9 mouse cellular contexts compared by ENCODE assay signal in the genomic region with DNA sequence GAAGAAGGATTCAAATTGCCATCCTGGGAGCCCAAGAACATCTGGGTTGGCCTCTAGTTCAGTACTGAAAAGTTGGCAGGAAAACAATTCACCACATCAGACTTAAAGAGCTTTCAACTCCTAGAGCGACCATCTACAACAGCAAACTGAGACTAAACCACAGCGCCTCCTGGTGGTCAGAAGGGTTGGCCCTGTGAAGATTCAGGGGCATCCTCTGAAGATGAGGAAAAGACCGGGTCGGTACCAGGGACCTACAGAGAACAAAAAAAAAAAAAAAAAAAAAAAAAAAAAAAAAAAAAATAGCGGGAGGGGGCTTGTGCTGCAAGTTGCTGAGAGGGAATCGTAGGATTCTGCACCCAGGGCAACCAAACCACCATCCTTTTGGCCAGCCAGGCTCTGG. TPM values are rescaled to one million over a fixed set of nuclear protein-coding genes. Genes with fewer than 3 reads are reported as not detected.
A peak's percentile ranks its signal among the peaks of the same experiment; 100 is the strongest.
DNase-seq lines count a peak whose midpoint lies in the region; ATAC-seq and TF ChIP-seq lines count a peak whose summit lies in the region.
"Had no signal": no experiment of that assay in that cellular context is flagged by ENCODE, and none has a peak within 500 bp of the region (broad histone marks: within the 10 kb centered on the region; RNA-seq: fewer than 3 reads in every experiment).

No protein-coding gene starts in this region.

- H3K27me3 ChIP-seq in embryonic facial prominence, embryonic 11.5 days (ENCODE audit: control insufficient read depth, insufficient read depth, low read length), result peaks cover 6% of the 10 kb centered on the region; the same call in 1 of the 2 replicates
- peaks cover 11% of the 10 kb centered on the region; the same call in 1 of the 2 replicates for H3K27me3 ChIP-seq in intestine, postnatal 0 days (replicated peaks; ENCODE audit: control insufficient read depth, insufficient read depth, low read length)

- no peaks in the 10 kb centered on the region for H3K9me3 ChIP-seq in embryonic facial prominence, embryonic 11.5 days (replicated peaks; ENCODE audit: control insufficient read depth, low read length)
- H3K9me3 ChIP-seq in intestine, postnatal 0 days (ENCODE audit: control insufficient read depth), result no peaks in the 10 kb centered on the region

- WGBS in embryonic facial prominence, embryonic 11.5 days, result 42% methylated on average over 6 of the region's 6 CpGs
- 35% methylated on average over 6 of the region's 6 CpGs for WGBS in intestine, postnatal 0 days

- peak; percentile 84 for TF ChIP-seq CTCF in intestine, postnatal 0 days (IDR thresholded peaks at IDR 0.05; ENCODE audit: low read depth)

- H3K4me2 ChIP-seq in embryonic facial prominence, embryonic 11.5 days (ENCODE audit: low read depth, low read length), result no peak overlapping the region
- no peak overlapping the region for H3K4me2 ChIP-seq in intestine, postnatal 0 days (replicated peaks; ENCODE audit: low read depth)

- no peak overlapping the region for H3K4me3 ChIP-seq in embryonic facial prominence, embryonic 11.5 days (ENCODE audit: low read depth, low read length)
- H3K4me3 ChIP-seq in intestine, postnatal 0 days (ENCODE audit: low read depth, low read length), result no peak overlapping the region

- no peak for ATAC-seq in embryonic facial prominence, embryonic 11.5 days (replicated peaks; ENCODE audit: insufficient number of reproducible peaks, low FRiP score, low TSS enrichment, low read depth)
- no peak; the same call in 1 of the 2 replicates for ATAC-seq in intestine, postnatal 0 days
- ATAC-seq in megakaryocyte progenitor cell, adult 5-6 weeks (replicated peaks; ENCODE audit: poor library complexity), result peak; percentile 88

- H3K27ac ChIP-seq in embryonic facial prominence, embryonic 11.5 days (replicated peaks; ENCODE audit: low read depth, low read length), result no peak overlapping the region
- H3K27ac ChIP-seq in intestine, postnatal 0 days (ENCODE audit: low read depth, low read length), result no peak overlapping the region

- no peak overlapping the region for H3K9ac ChIP-seq in embryonic facial prominence, embryonic 11.5 days (replicated peaks; ENCODE audit: low read length)
- no peak overlapping the region for H3K9ac ChIP-seq in intestine, postnatal 0 days (ENCODE audit: low read depth, low read length)

- peak; percentile 59 to 86 for DNase-seq in adrenal gland, adult (ENCODE audit: inconsistent age in 2 of 2, low spot score in 1 of 2)
- no peak for DNase-seq in adrenal gland, adult 8-10 months
- peak; percentile 59 for DNase-seq in ovary, postnatal 36 days (ENCODE audit: low spot score)
- DNase-seq in ovary, adult 18-20 months (ENCODE audit: low spot score), result no peak
- peak; percentile 76 for DNase-seq in embryonic facial prominence, embryonic 11.5 days (ENCODE audit: low spot score)
- peak; percentile 69 to 86 for DNase-seq in thymus, postnatal 10 days (ENCODE audit: low spot score in 2 of 2)

- no peaks in the 10 kb centered on the region for H3K4me1 ChIP-seq in embryonic facial prominence, embryonic 11.5 days (ENCODE audit: control insufficient read depth, insufficient read depth, low read length)
- H3K4me1 ChIP-seq in intestine, postnatal 0 days (replicated peaks; ENCODE audit: control insufficient read depth, insufficient read depth, low read length), result no peaks in the 10 kb centered on the region; the same call in 1 of the 2 replicates

- H3K36me3 ChIP-seq in embryonic facial prominence, embryonic 11.5 days (replicated peaks; ENCODE audit: control insufficient read depth, insufficient read depth, low read depth, low read length), result no peaks in the 10 kb centered on the region
- H3K36me3 ChIP-seq in intestine, postnatal 0 days (ENCODE audit: control insufficient read depth, insufficient read depth), result no peaks in the 10 kb centered on the region

RNA-seq across cellular contexts. Expression of a gene that starts 0.7 kb away (rescaled TPM):
- total RNA-seq in adrenal gland, adult 8-10 months (2022), result not detected
- not detected in 2 replicates for polyA plus RNA-seq in embryonic facial prominence, embryonic 11.5 days (2014; fragmentation: Nextera tagmentation; extraction: Ambion mirVana)
- not detected in 2 replicates for polyA plus RNA-seq in intestine, postnatal 0 days (2015; fragmentation: Nextera tagmentation; extraction: Ambion mirVana)
- not detected in 2 replicates for total RNA-seq in megakaryocyte progenitor cell, adult 5-6 weeks (2015)
- total RNA-seq in megakaryocyte progenitor cell, adult 5-6 weeks (2017), result not detected in 2 replicates
- total RNA-seq: left cerebral cortex, postnatal 10 days had no signal

RNA-seq across cellular contexts. Expression of a gene that starts 10.2 kb away (rescaled TPM):
- 100 to 1,000 TPM; 102 to 147 (median 129) TPM for total RNA-seq in adrenal gland, adult 8-10 months (2022)
- polyA plus RNA-seq in embryonic facial prominence, embryonic 11.5 days (2014; fragmentation: Nextera tagmentation; extraction: Ambion mirVana), result 8.0 and 9.3 TPM in 2 replicates
- 139 and 150 TPM in 2 replicates for polyA plus RNA-seq in intestine, postnatal 0 days (2015; fragmentation: Nextera tagmentation; extraction: Ambion mirVana)
- total RNA-seq in megakaryocyte progenitor cell, adult 5-6 weeks (2015), result 5.5 and 7.7 TPM in 2 replicates
- total RNA-seq in megakaryocyte progenitor cell, adult 5-6 weeks (2017), result 7.2 and 10.6 TPM in 2 replicates

RNA-seq across cellular contexts. Expression of a gene that starts 28.1 kb away (rescaled TPM):
- 10 to 100 TPM; 12.6 to 16.2 (median 14.5) TPM for total RNA-seq in adrenal gland, adult 8-10 months (2022)
- polyA plus RNA-seq in embryonic facial prominence, embryonic 11.5 days (2014; fragmentation: Nextera tagmentation; extraction: Ambion mirVana), result 0.83 and 1.2 TPM in 2 replicates
- 0.56 and 0.58 TPM in 2 replicates for polyA plus RNA-seq in intestine, postnatal 0 days (2015; fragmentation: Nextera tagmentation; extraction: Ambion mirVana)
- 9.7 and 12.5 TPM in 2 replicates for total RNA-seq in megakaryocyte progenitor cell, adult 5-6 weeks (2015)
- total RNA-seq in megakaryocyte progenitor cell, adult 5-6 weeks (2017), result 3.2 and 5.2 TPM in 2 replicates

RNA-seq across cellular contexts. Expression of a gene that starts 28.8 kb away (rescaled TPM):
- total RNA-seq in adrenal gland, adult 8-10 months (2022), result 10 to 100 TPM in 1 of 4 experiments, 1 to 10 TPM in 3; 1.5 to 14.3 (median 4.9) TPM
- polyA plus RNA-seq in embryonic facial prominence, embryonic 11.5 days (2014; fragmentation: Nextera tagmentation; extraction: Ambion mirVana), result not detected in 2 replicates
- polyA plus RNA-seq in intestine, postnatal 0 days (2015; fragmentation: Nextera tagmentation; extraction: Ambion mirVana), result not detected in 2 replicates
- not detected in 2 replicates for total RNA-seq in megakaryocyte progenitor cell, adult 5-6 weeks (2015)
- total RNA-seq in megakaryocyte progenitor cell, adult 5-6 weeks (2017), result not detected in 2 replicates

RNA-seq across cellular contexts. Expression of a gene that starts 46.5 kb away (rescaled TPM):
- total RNA-seq in adrenal gland, adult 8-10 months (2022), result 1 to 10 TPM in 1 of 4 experiments, under 1 TPM in 2, not detected in 1; 0.51 to 1.1 (median 0.74) TPM
- 0.24 TPM in 1 of 2 replicates, not detected in the other for polyA plus RNA-seq in embryonic facial prominence, embryonic 11.5 days (2014; fragmentation: Nextera tagmentation; extraction: Ambion mirVana)
- 3.2 and 4.0 TPM in 2 replicates for polyA plus RNA-seq in intestine, postnatal 0 days (2015; fragmentation: Nextera tagmentation; extraction: Ambion mirVana)
- total RNA-seq in megakaryocyte progenitor cell, adult 5-6 weeks (2015), result 0.17 TPM in 1 of 2 replicates, not detected in the other
- total RNA-seq in megakaryocyte progenitor cell, adult 5-6 weeks (2017), result 0.10 TPM in 1 of 2 replicates, not detected in the other
- total RNA-seq: left cerebral cortex, postnatal 10 days had no signal

Comparison
In these comparisons a context has a peak if more than half of its experiments do, and no peak if none do; other contexts are left out.
1. DNase-seq: peak in adrenal gland, adult (2 of 2), ovary, postnatal 36 days (single experiment), embryonic facial prominence, embryonic 11.5 days (single experiment) and thymus, postnatal 10 days (2 of 2); none in adrenal gland, adult 8-10 months (single experiment) and ovary, adult 18-20 months (single experiment).
2. RNA of a gene that starts 10.2 kb away (total RNA-seq): 102 to 147 TPM in adrenal gland, adult 8-10 months; 5.5 to 10.6 TPM in megakaryocyte progenitor cell, adult 5-6 weeks; every median in the first group is over 4 times any median in the second.